Mouse (Mus musculus): Measurements from ENCODE around the gene Zzef1.

The Zzef1 gene

DNA sequence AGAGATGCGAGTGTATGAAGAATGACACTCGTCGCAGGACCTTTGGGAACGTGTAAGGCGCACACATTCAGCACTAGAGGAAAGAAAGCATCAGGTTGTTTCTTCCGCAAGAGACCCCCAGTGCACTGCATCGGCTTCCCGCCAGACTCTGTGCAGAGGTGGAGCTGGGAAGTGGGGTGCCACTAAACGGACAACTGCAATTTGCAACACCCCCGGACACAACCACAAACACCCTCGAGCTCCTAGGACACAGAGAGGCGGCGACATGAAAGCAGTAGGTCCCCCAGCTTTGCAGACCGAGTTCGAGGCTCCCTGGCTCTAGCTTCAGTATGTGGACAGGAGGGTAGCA is 164.7 kb downstream of the Zzef1 start:
- no peak for DNase-seq

DNA sequence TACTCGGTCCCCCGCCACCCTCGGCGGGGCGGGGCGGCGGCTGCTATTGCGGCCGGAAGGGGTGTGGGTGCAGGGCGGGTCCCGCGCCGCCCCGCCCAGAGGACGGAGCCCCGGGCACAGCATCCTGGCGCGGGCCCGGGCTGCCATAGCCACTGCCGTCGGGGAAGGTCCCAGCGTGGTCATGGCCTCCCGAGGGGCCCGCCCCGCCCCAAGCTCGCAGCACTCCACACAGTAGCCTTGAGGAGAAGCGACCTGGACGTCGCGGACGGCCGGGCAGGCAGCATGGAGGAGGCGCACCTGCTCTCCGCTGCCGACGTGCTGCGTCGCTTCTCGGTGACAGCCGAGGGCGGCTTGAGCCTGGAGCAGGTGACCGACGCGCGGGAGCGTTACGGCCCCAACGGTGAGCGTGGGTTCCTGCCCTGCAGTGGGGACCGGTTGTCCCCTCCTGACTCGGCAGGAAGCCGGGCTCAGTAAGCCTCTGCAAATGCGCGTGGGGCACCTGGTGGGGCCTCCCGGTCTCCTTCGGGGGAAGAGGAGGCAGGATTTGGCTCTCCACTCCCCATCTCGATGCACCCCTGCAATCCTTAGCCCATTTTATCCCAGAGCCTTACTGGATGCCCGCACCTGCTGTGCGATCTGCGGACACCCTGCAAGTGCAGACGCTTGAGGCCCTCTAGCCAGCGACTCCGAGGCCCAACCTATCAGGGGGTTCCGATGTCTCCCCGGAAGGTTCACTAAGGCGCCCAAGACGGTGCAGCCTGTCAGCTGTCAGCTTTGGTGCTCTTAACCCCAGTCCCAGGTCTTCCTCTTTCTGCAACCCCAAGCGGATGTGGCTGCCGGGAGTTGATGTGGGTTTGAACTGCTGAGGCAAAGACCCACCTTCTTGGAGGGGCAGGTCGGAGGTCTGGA is 165.3 kb downstream of the Zzef1 start, which contains the start of gene Atp2a3:
Gene Atp2a3 (plus strand): TSS at position 98 of the 909 bp plus-strand sequence.
- no peak for DNase-seq

DNA sequence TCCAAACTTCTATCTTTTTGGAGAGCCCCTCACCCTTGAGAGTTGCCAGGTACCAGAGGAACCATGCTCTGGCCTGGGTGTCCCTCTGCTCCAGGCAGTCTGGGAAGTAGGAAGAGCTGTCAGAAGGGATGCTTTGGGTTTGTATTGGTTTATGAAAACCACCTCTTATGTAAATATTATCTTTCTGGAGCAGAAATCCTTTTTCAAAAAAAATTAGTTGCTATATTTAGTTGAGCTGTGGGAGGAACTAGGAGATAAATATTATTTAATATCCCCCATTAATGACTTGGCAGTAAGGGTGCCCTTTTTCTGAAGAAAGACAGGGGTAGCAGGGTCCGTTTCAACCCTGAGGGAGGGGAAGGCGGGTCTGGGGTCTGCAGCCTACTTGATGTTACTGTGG is 166.4 kb downstream of the Zzef1 start:
- no peak for DNase-seq

DNA sequence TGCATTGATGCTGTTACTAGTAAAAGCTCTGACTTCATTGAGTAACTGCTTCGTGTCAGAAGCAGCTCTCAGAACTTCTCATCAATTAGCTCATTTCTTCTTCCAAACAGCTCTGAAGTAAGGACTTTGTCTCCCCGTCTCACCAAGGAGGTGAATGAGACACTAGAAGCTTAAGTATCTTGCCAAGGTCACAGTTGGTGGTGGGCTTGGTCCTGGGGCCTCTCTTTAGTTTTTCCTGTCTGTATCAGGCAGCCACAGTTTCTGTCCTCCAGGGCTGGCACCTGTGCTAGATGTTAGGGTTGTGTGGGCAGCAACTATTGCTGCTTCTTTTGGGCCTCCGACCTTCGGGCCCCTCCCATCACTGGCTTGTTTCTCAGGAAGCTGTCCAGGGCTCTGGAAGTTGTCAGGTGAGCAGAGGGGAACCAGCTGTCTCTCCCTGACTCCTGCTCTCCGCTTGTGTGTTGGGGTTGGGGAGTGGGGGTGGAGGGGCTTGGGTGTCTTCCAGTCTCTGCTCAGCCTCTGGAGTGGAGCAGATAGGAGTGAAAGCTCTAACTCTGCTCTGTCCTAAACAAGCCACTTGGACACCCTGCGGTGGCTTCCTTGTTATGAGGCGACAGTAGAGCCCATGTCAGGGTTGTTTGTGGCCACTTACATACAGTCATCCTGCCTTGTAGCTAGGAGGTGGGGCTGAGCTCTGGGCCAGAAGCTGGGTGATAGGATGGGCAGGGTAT is 167.2 kb downstream of the Zzef1 start:
- DNase-seq, result no peak

DNA sequence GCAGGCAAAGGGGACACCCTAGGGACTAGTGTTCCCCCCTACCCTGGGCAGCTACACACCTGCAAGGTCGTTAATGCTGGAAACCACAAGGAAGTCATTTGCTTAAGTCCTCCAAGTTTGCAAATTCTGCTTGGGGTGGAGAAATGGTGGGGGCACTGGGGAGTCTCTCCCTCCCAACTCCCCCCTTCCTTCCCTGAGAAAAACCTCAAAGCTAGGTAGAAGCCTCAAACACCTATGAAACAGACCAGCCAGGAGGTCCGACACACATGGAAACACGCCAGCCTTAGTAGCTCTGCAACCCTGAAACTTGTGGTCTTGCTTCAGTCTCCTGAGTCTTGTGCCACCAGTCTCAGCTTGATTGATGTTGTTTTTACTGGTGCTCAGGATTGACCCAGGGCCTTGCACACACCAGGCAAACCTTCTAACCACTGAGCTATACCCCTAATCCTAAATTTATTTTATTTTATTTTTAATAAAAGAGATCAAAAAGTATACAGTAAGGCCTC is 167.8 kb downstream of the Zzef1 start:
- no peak for DNase-seq

DNA sequence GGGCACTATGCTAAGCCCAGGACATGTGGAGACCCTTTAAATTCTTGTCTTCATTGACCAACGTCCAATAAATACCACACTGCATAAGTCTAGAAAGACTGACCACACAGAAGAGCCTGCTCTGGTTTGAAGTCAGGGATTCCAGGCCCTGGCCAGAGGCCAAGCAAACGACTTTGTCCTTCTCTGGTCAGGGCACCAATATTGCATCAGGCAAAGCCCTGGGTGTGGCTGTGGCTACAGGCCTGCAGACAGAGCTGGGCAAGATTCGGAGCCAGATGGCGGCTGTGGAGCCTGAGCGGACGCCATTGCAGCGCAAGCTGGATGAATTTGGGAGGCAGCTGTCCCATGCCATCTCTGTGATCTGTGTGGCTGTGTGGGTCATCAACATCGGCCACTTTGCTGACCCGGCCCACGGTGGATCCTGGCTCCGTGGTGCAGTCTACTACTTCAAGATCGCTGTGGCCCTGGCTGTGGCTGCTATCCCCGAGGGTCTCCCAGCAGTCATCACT is 179.0 kb downstream of the Zzef1 start:
- no peak for DNase-seq

Measured in right cerebral cortex, adult 18-20 months (tissue).